Mouse (Mus musculus) central nervous system, embryonic 14 days (tissue): ENCODE results near the gene Oxa1l. TPM values are rescaled to one million over a fixed set of nuclear protein-coding genes. Genes with fewer than 3 reads are reported as not detected.

Source experiments
- polyA plus RNA-seq: library from polyadenylated mRNA; depleted of rRNA; stranded (reverse); fragments of >200 nt; gene quantifications from 2 replicates; pipeline ENCODE4 v1.2.3, GENCODE M21; 2012; rRNA removed

The Oxa1l gene
- polyA plus RNA-seq: 81.8 and 85.0 TPM in 2 replicates

DNA sequence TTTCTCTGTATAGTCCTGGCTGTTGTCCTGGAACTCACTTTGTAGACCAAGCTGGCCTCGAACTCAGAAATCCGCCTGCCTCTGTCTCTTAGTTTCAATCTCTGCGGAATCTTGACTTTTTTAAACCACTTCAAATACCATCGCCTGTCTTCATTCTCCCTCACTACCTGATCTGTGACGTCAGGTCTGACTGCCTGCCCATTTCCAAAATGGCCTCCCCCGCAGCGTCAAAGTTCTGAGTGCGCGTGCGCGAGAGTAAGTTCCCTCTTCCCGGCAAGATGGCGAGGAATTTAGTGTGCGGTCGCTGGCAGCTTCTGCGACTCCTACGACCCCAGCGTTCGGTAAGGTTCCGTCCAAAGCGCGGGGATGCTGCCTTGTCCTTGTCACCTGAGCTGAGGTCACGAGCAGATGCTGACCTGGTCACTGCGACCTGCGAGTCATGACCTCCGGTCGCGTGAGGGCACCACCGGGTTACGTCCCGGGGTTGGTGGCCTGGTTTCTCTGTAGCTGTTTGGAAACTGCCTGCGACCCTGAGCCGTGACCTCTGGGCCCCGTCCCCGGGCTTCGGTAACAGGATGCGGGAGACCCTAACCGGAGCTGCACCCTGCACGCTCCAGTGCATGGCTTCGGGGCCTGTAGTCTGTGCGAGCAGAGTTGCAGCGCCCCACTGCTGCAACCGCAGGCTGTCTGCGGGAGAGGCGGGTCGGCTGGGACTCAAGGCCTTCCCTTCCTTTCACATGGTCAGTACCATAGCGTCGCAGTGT, at the start of gene Oxa1l:
Oxa1l (plus strand) TSS at position 258 of the 764 bp plus-strand sequence.

DNA sequence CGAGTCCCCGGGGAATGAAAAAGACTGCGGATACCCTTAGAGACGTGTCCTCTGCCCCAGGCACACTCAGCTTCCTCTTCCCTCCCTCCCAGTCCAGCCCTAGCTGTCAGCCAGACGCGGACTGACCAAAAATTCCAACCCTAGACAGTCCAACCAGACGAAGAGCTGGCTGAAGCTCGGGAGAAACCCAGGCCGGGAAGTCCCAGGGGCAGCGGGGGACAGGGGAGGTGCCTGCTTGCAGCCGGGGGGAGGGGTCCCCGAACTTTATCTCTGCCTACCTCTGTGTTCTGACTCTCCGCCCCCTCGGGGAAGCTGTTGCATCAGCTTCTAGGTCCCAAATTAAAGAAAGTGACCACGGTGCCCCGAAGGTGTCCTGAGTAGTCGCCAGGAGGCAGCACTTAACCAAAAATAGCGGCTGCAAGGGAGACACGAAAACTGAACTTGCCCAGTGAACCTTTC, 57.0 kb downstream of the Oxa1l start, which contains the start of gene Slc7a7:
Slc7a7 (minus strand) TSS at position 158 of the 459 bp plus-strand sequence.

Other genes starting within 250 kb of the Oxa1l start
- gene Dad1, start 106.7 kb upstream of the Oxa1l start, polyA plus RNA-seq: 207 and 220 TPM in 2 replicates
- 24.0 and 25.7 TPM in 2 replicates for gene Abhd4, start 106.6 kb upstream of the Oxa1l start, polyA plus RNA-seq
- 0.02 TPM in 1 of 2 replicates, not detected in the other for gene Olfr49, start 75.9 kb upstream of the Oxa1l start, polyA plus RNA-seq
- 5.7 and 7.1 TPM in 2 replicates for gene Slc7a7, start 56.9 kb downstream of the Oxa1l start, polyA plus RNA-seq
- gene Mrpl52, start 66.1 kb downstream of the Oxa1l start, polyA plus RNA-seq: 255 and 291 TPM in 2 replicates
- gene Mmp14, start 70.8 kb downstream of the Oxa1l start, polyA plus RNA-seq: 90.9 and 146 TPM in 2 replicates
- gene Lrp10, start 103.3 kb downstream of the Oxa1l start, polyA plus RNA-seq: 31.8 and 38.1 TPM in 2 replicates
- 20.9 and 22.1 TPM in 2 replicates for gene Rem2, start 115.3 kb downstream of the Oxa1l start, polyA plus RNA-seq
- 86.0 and 93.6 TPM in 2 replicates for gene Prmt5, start 156.7 kb downstream of the Oxa1l start, polyA plus RNA-seq
- 19.3 and 21.2 TPM in 2 replicates for gene Haus4, start 193.8 kb downstream of the Oxa1l start, polyA plus RNA-seq
- gene Ajuba, start 216.7 kb downstream of the Oxa1l start, polyA plus RNA-seq: 18.8 and 22.4 TPM in 2 replicates
- gene 4931414P19Rik, start 245.2 kb downstream of the Oxa1l start, polyA plus RNA-seq: 12.6 and 15.1 TPM in 2 replicates